Mouse (Mus musculus): ENCODE measurements around the gene Cnbd2. TPM values are rescaled to one million over a fixed set of nuclear protein-coding genes. Genes with fewer than 3 reads are reported as not detected.

The Cnbd2 gene
- polyA plus RNA-seq, 1 experiment from 2014 or later = 9.4 TPM

- no peak overlapping the region for H3K9ac ChIP-seq (ENCODE audit: low read depth, low read length)
- no peaks in the 10 kb centered on the region for H3K9me3 ChIP-seq (ENCODE audit: control insufficient read depth)
- ATAC-seq = no peak
- no peak overlapping the region for H3K27ac ChIP-seq (ENCODE audit: low read depth, low read length)
- no peak overlapping the region for H3K4me2 ChIP-seq (replicated peaks; ENCODE audit: low read depth)
- H3K27me3 ChIP-seq (replicated peaks; ENCODE audit: control insufficient read depth, insufficient read depth, low read length) = no peaks in the 10 kb centered on the region
- 92% methylated on average over 5 of the region's 5 CpGs for WGBS
- peaks cover 10% of the 10 kb centered on the region; the same call in 1 of the 2 replicates for H3K36me3 ChIP-seq (ENCODE audit: control insufficient read depth, insufficient read depth)
- H3K4me1 ChIP-seq (replicated peaks; ENCODE audit: control insufficient read depth, insufficient read depth, low read length) = no peaks in the 10 kb centered on the region
- TF ChIP-seq CTCF (IDR thresholded peaks at IDR 0.05; ENCODE audit: low read depth) = no peak
- H3K4me3 ChIP-seq (ENCODE audit: low read depth, low read length) = no peak overlapping the region
Measured at GRCm38 (mm10) chr2:156309948-156310347, 2.2 kb upstream of the Cnbd2 start.

GRCm38 (mm10) chr2:156310455-156310854 is 1.6 kb upstream of the Cnbd2 start:
- no peak overlapping the region for H3K4me2 ChIP-seq (replicated peaks; ENCODE audit: low read depth)
- no peak overlapping the region for H3K9ac ChIP-seq (ENCODE audit: low read depth, low read length)
- WGBS = 82% methylated on average over 5 of the region's 5 CpGs
- H3K4me1 ChIP-seq (replicated peaks; ENCODE audit: control insufficient read depth, insufficient read depth, low read length) = no peaks in the 10 kb centered on the region
- no peaks in the 10 kb centered on the region for H3K27me3 ChIP-seq (replicated peaks; ENCODE audit: control insufficient read depth, insufficient read depth, low read length)
- peaks cover 7% of the 10 kb centered on the region; the same call in 1 of the 2 replicates for H3K36me3 ChIP-seq (ENCODE audit: control insufficient read depth, insufficient read depth)
- no peak for TF ChIP-seq CTCF (IDR thresholded peaks at IDR 0.05; ENCODE audit: low read depth)
- no peaks in the 10 kb centered on the region for H3K9me3 ChIP-seq (ENCODE audit: control insufficient read depth)
- ATAC-seq = no peak
- no peak overlapping the region for H3K27ac ChIP-seq (ENCODE audit: low read depth, low read length)
- H3K4me3 ChIP-seq (ENCODE audit: low read depth, low read length) = no peak overlapping the region

- no peak overlapping the region for H3K27ac ChIP-seq (ENCODE audit: low read depth, low read length)
- ATAC-seq = no peak
- no peaks in the 10 kb centered on the region for H3K4me1 ChIP-seq (replicated peaks; ENCODE audit: control insufficient read depth, insufficient read depth, low read length)
- 82% methylated on average over 5 of the region's 5 CpGs for WGBS
- no peak for TF ChIP-seq CTCF (IDR thresholded peaks at IDR 0.05; ENCODE audit: low read depth)
- no peak overlapping the region for H3K4me3 ChIP-seq (ENCODE audit: low read depth, low read length)
- no peak overlapping the region for H3K9ac ChIP-seq (ENCODE audit: low read depth, low read length)
- no peaks in the 10 kb centered on the region for H3K9me3 ChIP-seq (ENCODE audit: control insufficient read depth)
- H3K4me2 ChIP-seq (replicated peaks; ENCODE audit: low read depth) = no peak overlapping the region
- H3K27me3 ChIP-seq (replicated peaks; ENCODE audit: control insufficient read depth, insufficient read depth, low read length) = no peaks in the 10 kb centered on the region
- peaks cover 7% of the 10 kb centered on the region; the same call in 1 of the 2 replicates for H3K36me3 ChIP-seq (ENCODE audit: control insufficient read depth, insufficient read depth)
Measured at GRCm38 (mm10) chr2:156310945-156311344, 1.2 kb upstream of the Cnbd2 start.

- Histone ChIP-seq H3K4me3 (ENCODE audit: low read depth, low read length) (peak overlapping the region; percentile 73), H3K4me2 (replicated peaks; ENCODE audit: low read depth) (peak overlapping the region; percentile 79), H3K9ac (ENCODE audit: low read depth, low read length) (peak overlapping the region; percentile 96), H3K9me3 (ENCODE audit: control insufficient read depth) (no peaks in the 10 kb centered on the region), H3K36me3 (ENCODE audit: control insufficient read depth, insufficient read depth) (peaks cover 2% of the 10 kb centered on the region; the same call in 1 of the 2 replicates), H3K4me1 (replicated peaks; ENCODE audit: control insufficient read depth, insufficient read depth, low read length) (no peaks in the 10 kb centered on the region), H3K27me3 (replicated peaks; ENCODE audit: control insufficient read depth, insufficient read depth, low read length) (no peaks in the 10 kb centered on the region), H3K27ac (ENCODE audit: low read depth, low read length) (peak overlapping the region; percentile 99)
- no peak for ATAC-seq
- WGBS = 17% methylated on average over 8 of the region's 8 CpGs
- TF ChIP-seq CTCF (IDR thresholded peaks at IDR 0.05; ENCODE audit: low read depth) = peak; percentile 16; the same call in 1 of the 2 replicates
Measured at GRCm38 (mm10) chr2:156311441-156311840, 658 bp upstream of the Cnbd2 start.

- no peaks in the 10 kb centered on the region for H3K4me1 ChIP-seq (replicated peaks; ENCODE audit: control insufficient read depth, insufficient read depth, low read length)
- H3K36me3 ChIP-seq (ENCODE audit: control insufficient read depth, insufficient read depth) = no peaks in the 10 kb centered on the region; the same call in 1 of the 2 replicates
- under 1% methylated on average over 53 of the region's 53 CpGs for WGBS
- peak overlapping the region; percentile 79 for H3K4me2 ChIP-seq (replicated peaks; ENCODE audit: low read depth)
- H3K4me3 ChIP-seq (ENCODE audit: low read depth, low read length) = peak overlapping the region; percentile 73
- peak overlapping the region; percentile 96 for H3K9ac ChIP-seq (ENCODE audit: low read depth, low read length)
- peak; percentile 71 for ATAC-seq
- H3K9me3 ChIP-seq (ENCODE audit: control insufficient read depth) = no peaks in the 10 kb centered on the region
- TF ChIP-seq CTCF (IDR thresholded peaks at IDR 0.05; ENCODE audit: low read depth) = no peak
- H3K27ac ChIP-seq (ENCODE audit: low read depth, low read length) = peak overlapping the region; percentile 99
- no peaks in the 10 kb centered on the region for H3K27me3 ChIP-seq (replicated peaks; ENCODE audit: control insufficient read depth, insufficient read depth, low read length)
Measured at GRCm38 (mm10) chr2:156311841-156312291, 233 bp upstream of the Cnbd2 start.

GRCm38 (mm10) chr2:156313153-156313552 is 1.1 kb downstream of the Cnbd2 start:
- 48% methylated on average over 3 of the region's 3 CpGs for WGBS

More at GRCm38 (mm10) chr2:156313153-156313552, 1.1 kb downstream of the Cnbd2 start:
- Histone ChIP-seq H3K9me3 (ENCODE audit: control insufficient read depth) (no peaks in the 10 kb centered on the region), H3K36me3 (ENCODE audit: control insufficient read depth, insufficient read depth) (no peaks in the 10 kb centered on the region; the same call in 1 of the 2 replicates), H3K9ac (ENCODE audit: low read depth, low read length) (no peak overlapping the region), H3K27me3 (replicated peaks; ENCODE audit: control insufficient read depth, insufficient read depth, low read length) (no peaks in the 10 kb centered on the region), H3K4me3 (ENCODE audit: low read depth, low read length) (peak overlapping the region; percentile 73), H3K4me2 (replicated peaks; ENCODE audit: low read depth) (peak overlapping the region; percentile 79), H3K27ac (ENCODE audit: low read depth, low read length) (no peak overlapping the region), H3K4me1 (replicated peaks; ENCODE audit: control insufficient read depth, insufficient read depth, low read length) (no peaks in the 10 kb centered on the region)
- peak; percentile 49 for TF ChIP-seq CTCF (IDR thresholded peaks at IDR 0.05; ENCODE audit: low read depth)
- ATAC-seq = no peak
